Mouse (Mus musculus): Measurements from ENCODE around the gene Aaas. TPM values are rescaled to one million over a fixed set of nuclear protein-coding genes. Genes with fewer than 3 reads are reported as not detected.
A peak's percentile ranks its signal among the peaks of the same experiment; 100 is the strongest.

Aaas gene
- polyA plus RNA-seq, 1 experiment = 84.3 TPM

GRCm38 (mm10) chr15:102358834-102359233 lies 8.3 kb upstream of the Aaas start:
- peaks cover 57% of the 10 kb centered on the region for H3K4me1 ChIP-seq
- H3K9me3 ChIP-seq = peaks cover 3% of the 10 kb centered on the region; the same call in 1 of the 2 replicates
- peaks cover 81% of the 10 kb centered on the region for H3K27me3 ChIP-seq (replicated peaks)
- H3K36me3 ChIP-seq (replicated peaks; ENCODE audit: low read length) = no peaks in the 10 kb centered on the region
- H3K4me3 ChIP-seq (replicated peaks) = peak overlapping the region; percentile 24
- TF ChIP-seq FLI1 (IDR thresholded peaks at IDR 0.05; ENCODE audit: low read length) = no peak

GRCm38 (mm10) chr15:102358126-102358525 lies 7.6 kb upstream of the Aaas start:
- TF ChIP-seq GATA1 (IDR thresholded peaks at IDR 0.05; ENCODE audit: borderline replicate concordance, low read length) = no peak
- TF ChIP-seq FLI1 (IDR thresholded peaks at IDR 0.05; ENCODE audit: low read length) = no peak
- H3K4me1 ChIP-seq = peaks cover 50% of the 10 kb centered on the region
- H3K36me3 ChIP-seq (replicated peaks; ENCODE audit: low read length) = no peaks in the 10 kb centered on the region
- peaks cover 77% of the 10 kb centered on the region for H3K27me3 ChIP-seq (replicated peaks)
- H3K9me3 ChIP-seq = peaks cover 3% of the 10 kb centered on the region; the same call in 1 of the 2 replicates
- peak overlapping the region; percentile 84 for H3K4me3 ChIP-seq (replicated peaks)

- TF ChIP-seq GATA1 (IDR thresholded peaks at IDR 0.05; ENCODE audit: borderline replicate concordance, low read length) (no peak), FLI1 (IDR thresholded peaks at IDR 0.05; ENCODE audit: low read length) (no peak)
Measured at GRCm38 (mm10) chr15:102356501-102357325, 6.1 kb upstream of the Aaas start.

GRCm38 (mm10) chr15:102355871-102356441 lies 5.4 kb upstream of the Aaas start:
- TF ChIP-seq GATA1 (IDR thresholded peaks at IDR 0.05; ENCODE audit: borderline replicate concordance, low read length) = no peak
- TF ChIP-seq FLI1 (IDR thresholded peaks at IDR 0.05; ENCODE audit: low read length) = no peak
- Histone ChIP-seq H3K9me3 (no peaks in the 10 kb centered on the region), H3K36me3 (replicated peaks; ENCODE audit: low read length) (no peaks in the 10 kb centered on the region), H3K4me1 (peaks cover 54% of the 10 kb centered on the region), H3K27me3 (replicated peaks) (peaks cover 64% of the 10 kb centered on the region), H3K4me3 (replicated peaks) (peak overlapping the region; percentile 89)

More at GRCm38 (mm10) chr15:102356501-102357325, 6.1 kb upstream of the Aaas start:
- Histone ChIP-seq H3K27me3 (replicated peaks) (peaks cover 68% of the 10 kb centered on the region), H3K36me3 (replicated peaks; ENCODE audit: low read length) (no peaks in the 10 kb centered on the region), H3K4me3 (replicated peaks) (no peak overlapping the region), H3K9me3 (peaks cover 3% of the 10 kb centered on the region; the same call in 1 of the 2 replicates), H3K4me1 (peaks cover 47% of the 10 kb centered on the region)

GRCm38 (mm10) chr15:102355134-102355870 lies 4.7 kb upstream of the Aaas start:
- no peaks in the 10 kb centered on the region for H3K9me3 ChIP-seq
- peaks cover 59% of the 10 kb centered on the region for H3K27me3 ChIP-seq (replicated peaks)
- no peaks in the 10 kb centered on the region for H3K36me3 ChIP-seq (replicated peaks; ENCODE audit: low read length)
- TF ChIP-seq GATA1 (IDR thresholded peaks at IDR 0.05; ENCODE audit: borderline replicate concordance, low read length) (no peak), FLI1 (IDR thresholded peaks at IDR 0.05; ENCODE audit: low read length) (no peak)
- H3K4me3 ChIP-seq (replicated peaks) = peak overlapping the region; percentile 89
- peaks cover 54% of the 10 kb centered on the region for H3K4me1 ChIP-seq

- Histone ChIP-seq H3K27me3 (replicated peaks) (peaks cover 46% of the 10 kb centered on the region), H3K36me3 (replicated peaks; ENCODE audit: low read length) (no peaks in the 10 kb centered on the region), H3K4me1 (peaks cover 58% of the 10 kb centered on the region), H3K9me3 (no peaks in the 10 kb centered on the region), H3K4me3 (replicated peaks) (no peak overlapping the region)
- TF ChIP-seq GATA1 (IDR thresholded peaks at IDR 0.05; ENCODE audit: borderline replicate concordance, low read length) (no peak), FLI1 (IDR thresholded peaks at IDR 0.05; ENCODE audit: low read length) (no peak)
Measured at GRCm38 (mm10) chr15:102353986-102354385, 3.4 kb upstream of the Aaas start.

- TF ChIP-seq FLI1 (IDR thresholded peaks at IDR 0.05; ENCODE audit: low read length) (no peak), GATA1 (IDR thresholded peaks at IDR 0.05; ENCODE audit: borderline replicate concordance, low read length) (no peak)
- Histone ChIP-seq H3K4me3 (replicated peaks) (no peak overlapping the region), H3K4me1 (peaks cover 46% of the 10 kb centered on the region), H3K36me3 (replicated peaks; ENCODE audit: low read length) (peaks cover 13% of the 10 kb centered on the region), H3K27me3 (replicated peaks) (peaks cover 28% of the 10 kb centered on the region), H3K9me3 (no peaks in the 10 kb centered on the region)
Measured at GRCm38 (mm10) chr15:102352177-102352576, 1.6 kb upstream of the Aaas start.

- peaks cover 25% of the 10 kb centered on the region for H3K36me3 ChIP-seq (replicated peaks; ENCODE audit: low read length)
- H3K4me3 ChIP-seq (replicated peaks) = peak overlapping the region; percentile 96
- TF ChIP-seq GATA1 (IDR thresholded peaks at IDR 0.05; ENCODE audit: borderline replicate concordance, low read length) (no peak), FLI1 (IDR thresholded peaks at IDR 0.05; ENCODE audit: low read length) (no peak)
- peaks cover 53% of the 10 kb centered on the region for H3K4me1 ChIP-seq
- no peaks in the 10 kb centered on the region for H3K9me3 ChIP-seq
- H3K27me3 ChIP-seq (replicated peaks) = peaks cover 15% of the 10 kb centered on the region
Measured at GRCm38 (mm10) chr15:102350942-102351291, 346 bp upstream of the Aaas start.

GRCm38 (mm10) chr15:102346444-102346843 lies 4.1 kb downstream of the Aaas start:
- TF ChIP-seq FLI1 (IDR thresholded peaks at IDR 0.05; ENCODE audit: low read length) = no peak
- TF ChIP-seq GATA1 (IDR thresholded peaks at IDR 0.05; ENCODE audit: borderline replicate concordance, low read length) = no peak
- no peaks in the 10 kb centered on the region for H3K27me3 ChIP-seq (replicated peaks)
- H3K36me3 ChIP-seq (replicated peaks; ENCODE audit: low read length) = peaks cover 67% of the 10 kb centered on the region
- H3K9me3 ChIP-seq = no peaks in the 10 kb centered on the region
- peaks cover 55% of the 10 kb centered on the region for H3K4me1 ChIP-seq
- H3K4me3 ChIP-seq (replicated peaks) = no peak overlapping the region
